ENCODE assay signal across 19 mouse cellular contexts in the genomic region with DNA sequence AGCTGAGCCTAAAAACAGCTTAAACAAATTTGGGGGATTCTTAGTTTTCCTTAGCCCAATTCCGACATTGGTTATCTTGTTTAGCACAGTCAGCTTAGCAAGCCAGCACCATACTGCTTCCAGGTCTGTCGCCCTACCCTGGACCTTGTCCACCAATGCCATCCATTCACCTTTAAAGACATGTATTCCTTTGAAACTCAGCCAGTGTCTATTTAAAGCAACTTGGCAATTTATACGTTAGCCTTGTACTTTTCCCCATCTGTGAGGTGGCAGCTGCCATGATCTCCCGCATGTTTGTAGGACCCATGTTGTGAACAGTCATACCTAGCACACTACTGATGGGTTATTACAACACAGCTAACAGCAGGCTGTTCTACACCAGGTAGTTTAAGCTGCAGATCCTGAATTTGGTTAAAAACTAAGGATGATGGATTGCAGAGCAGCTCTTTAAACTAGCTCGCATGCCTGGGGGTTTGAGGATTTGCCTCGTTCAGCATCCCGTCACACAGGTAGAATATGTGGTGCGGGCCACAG. TPM values are rescaled to one million over a fixed set of nuclear protein-coding genes. Genes with fewer than 3 reads are reported as not detected.
DNase-seq lines count a peak whose midpoint lies in the region; ATAC-seq and TF ChIP-seq lines count a peak whose summit lies in the region.
"Had no signal": no experiment of that assay in that cellular context is flagged by ENCODE, and none has a peak within 500 bp of the region (broad histone marks: within the 10 kb centered on the region; RNA-seq: fewer than 3 reads in every experiment).

No protein-coding gene starts in this region.

- no peak overlapping the region for H3K4me2 ChIP-seq in limb, embryonic 12.5 days
- H3K4me2 ChIP-seq: embryonic facial prominence, embryonic 12.5 days; forebrain, embryonic 15.5 days; heart, embryonic 13.5 days; hindbrain, embryonic 15.5 days had no signal

- H3K4me1 ChIP-seq in limb, embryonic 12.5 days (replicated peaks) = no peaks in the 10 kb centered on the region
- H3K4me1 ChIP-seq in limb, embryonic 10.5 days = no peaks in the 10 kb centered on the region
- peaks cover 9% of the 10 kb centered on the region for H3K4me1 ChIP-seq in cerebellum, adult 2 months (ENCODE audit: control insufficient read depth, insufficient read depth, low read length)
- H3K4me1 ChIP-seq: embryonic facial prominence, embryonic 12.5 days; forebrain, embryonic 15.5 days; hindbrain, embryonic 15.5 days had no signal

- H3K27ac ChIP-seq in limb, embryonic 12.5 days = 0 out of 2 replicates have a peak overlapping the region, but pooled peaks have one; percentile 4
- H3K27ac ChIP-seq in limb, embryonic 10.5 days = no peak overlapping the region
- peak overlapping the region; percentile 17; the same call in 1 of the 2 replicates for H3K27ac ChIP-seq in cerebellum, adult 2 months (ENCODE audit: insufficient read depth, low read length)
- H3K27ac ChIP-seq: embryonic facial prominence, embryonic 12.5 days; forebrain, embryonic 15.5 days; heart, embryonic 13.5 days; hindbrain, embryonic 15.5 days had no signal

- TF ChIP-seq CTCF in cerebellum, adult 2 months (IDR thresholded peaks at IDR 0.05; ENCODE audit: borderline replicate concordance, insufficient read depth, low read depth, low read length) = no peak

- WGBS in limb, embryonic 12.5 days = 89% methylated on average over 8 of the region's 8 CpGs
- 94% methylated on average over 8 of the region's 8 CpGs for WGBS in limb, embryonic 10.5 days
- WGBS in cerebellum, adult 2 months = 24% methylated on average over 8 of the region's 8 CpGs

- no peak for DNase-seq in limb, embryonic 10.5 days (ENCODE audit: low spot score)
- peak; percentile 61 to 83 for DNase-seq in cerebellum, adult 2 months
- peak; percentile 34 to 38 for DNase-seq in cerebellum, postnatal 10 days
- DNase-seq in left cerebral cortex, adult 8-10 months (ENCODE audit: low spot score in 2 of 2) = no peak
- no peak for DNase-seq in thymus, postnatal 0 days (ENCODE audit: low spot score)
- DNase-seq in layer of hippocampus, postnatal 10 days (ENCODE audit: low spot score in 2 of 2) = no peak
- DNase-seq: adrenal gland, postnatal 36 days; gastrocnemius, postnatal 36 days; heart, adult 11 months; heart, postnatal 36 days had no signal

- H3K9me3 ChIP-seq in limb, embryonic 12.5 days = no peaks in the 10 kb centered on the region
- H3K9me3 ChIP-seq in limb, embryonic 10.5 days (replicated peaks) = no peaks in the 10 kb centered on the region
- H3K9me3 ChIP-seq: embryonic facial prominence, embryonic 12.5 days; forebrain, embryonic 15.5 days; heart, embryonic 13.5 days; hindbrain, embryonic 15.5 days had no signal

- no peaks in the 10 kb centered on the region for H3K27me3 ChIP-seq in limb, embryonic 12.5 days
- no peaks in the 10 kb centered on the region for H3K27me3 ChIP-seq in limb, embryonic 10.5 days (ENCODE audit: low read depth, poor library complexity, severe bottlenecking)
- no peaks in the 10 kb centered on the region for H3K27me3 ChIP-seq in cerebellum, adult 2 months (ENCODE audit: control insufficient read depth, insufficient read depth, low read length)
- H3K27me3 ChIP-seq: CH12.LX; embryonic facial prominence, embryonic 12.5 days; forebrain, embryonic 15.5 days; heart, embryonic 13.5 days; hindbrain, embryonic 15.5 days; Patski had no signal

- TF ChIP-seq POLR2A in cerebellum, adult 2 months (IDR thresholded peaks at IDR 0.05; ENCODE audit: borderline replicate concordance, insufficient read depth, low read length) = no peak

- no peak overlapping the region for H3K9ac ChIP-seq in limb, embryonic 12.5 days (replicated peaks)
- H3K9ac ChIP-seq: embryonic facial prominence, embryonic 12.5 days; forebrain, embryonic 15.5 days; heart, embryonic 13.5 days; hindbrain, embryonic 15.5 days had no signal

- peaks cover 97% of the 10 kb centered on the region for H3K36me3 ChIP-seq in limb, embryonic 12.5 days
- H3K36me3 ChIP-seq in limb, embryonic 10.5 days = peaks cover 100% of the 10 kb centered on the region

- H3K4me3 ChIP-seq in limb, embryonic 12.5 days (replicated peaks) = no peak overlapping the region
- no peak overlapping the region for H3K4me3 ChIP-seq in limb, embryonic 10.5 days
- H3K4me3 ChIP-seq in cerebellum, adult 2 months (replicated peaks; ENCODE audit: insufficient read depth, low read depth, low read length) = no peak overlapping the region
- H3K4me3 ChIP-seq: embryonic facial prominence, embryonic 12.5 days; forebrain, embryonic 15.5 days; heart, embryonic 13.5 days; hindbrain, embryonic 15.5 days had no signal

- no peak for ATAC-seq in limb, embryonic 12.5 days (ENCODE audit: insufficient number of reproducible peaks, insufficient read depth, low FRiP score, low TSS enrichment, low read depth)
- ATAC-seq: activated CD4-positive, CD25-positive, alpha-beta regulatory T cell, adult 4 months; forebrain, embryonic 15.5 days; intestine, postnatal 0 days; Patski had no signal

RNA-seq across cellular contexts. Expression of a gene that starts 17.0 kb away (rescaled TPM):
- 121 and 125 TPM in 2 replicates for polyA plus RNA-seq in limb, embryonic 12.5 days (2016; fragmentation: Nextera tagmentation; extraction: Ambion mirVana)
- polyA plus RNA-seq in limb, embryonic 10.5 days (2016; fragmentation: Nextera tagmentation; extraction: Ambion mirVana) = 137 and 140 TPM in 2 replicates
- 71.4 and 76.3 TPM in 2 replicates for polyA plus RNA-seq in cerebellum, adult 2 months (2012; rRNA removed)
- total RNA-seq in left cerebral cortex, adult 8-10 months (2022) = 10 to 100 TPM; 52.8 to 65.1 (median 60.1) TPM
- 88.9 and 92.4 TPM in 2 replicates for polyA plus RNA-seq in thymus, postnatal 0 days (2015; fragmentation: Nextera tagmentation; extraction: Ambion mirVana)
- total RNA-seq in layer of hippocampus, postnatal 10 days (2021) = 10 to 100 TPM; 53.1 to 56.8 TPM

RNA-seq across cellular contexts. Expression of a gene that starts 17.9 kb away (rescaled TPM):
- 43.7 and 48.2 TPM in 2 replicates for polyA plus RNA-seq in limb, embryonic 12.5 days (2016; fragmentation: Nextera tagmentation; extraction: Ambion mirVana)
- polyA plus RNA-seq in limb, embryonic 10.5 days (2016; fragmentation: Nextera tagmentation; extraction: Ambion mirVana) = 40.3 and 43.4 TPM in 2 replicates
- 66.9 and 70.6 TPM in 2 replicates for polyA plus RNA-seq in cerebellum, adult 2 months (2012; rRNA removed)
- 10 to 100 TPM; 42.6 to 50.0 (median 43.9) TPM for total RNA-seq in left cerebral cortex, adult 8-10 months (2022)
- polyA plus RNA-seq in thymus, postnatal 0 days (2015; fragmentation: Nextera tagmentation; extraction: Ambion mirVana) = 98.1 and 104 TPM in 2 replicates
- 10 to 100 TPM; 39.5 to 43.0 TPM for total RNA-seq in layer of hippocampus, postnatal 10 days (2021)

RNA-seq across cellular contexts. Expression of a gene that starts 48.0 kb away (rescaled TPM):
- 62.7 and 68.9 TPM in 2 replicates for polyA plus RNA-seq in limb, embryonic 12.5 days (2016; fragmentation: Nextera tagmentation; extraction: Ambion mirVana)
- 50.3 and 51.3 TPM in 2 replicates for polyA plus RNA-seq in limb, embryonic 10.5 days (2016; fragmentation: Nextera tagmentation; extraction: Ambion mirVana)
- 36.8 and 37.2 TPM in 2 replicates for polyA plus RNA-seq in cerebellum, adult 2 months (2012; rRNA removed)
- 10 to 100 TPM; 13.1 to 16.8 (median 15.0) TPM for total RNA-seq in left cerebral cortex, adult 8-10 months (2022)
- polyA plus RNA-seq in thymus, postnatal 0 days (2015; fragmentation: Nextera tagmentation; extraction: Ambion mirVana) = 73.0 and 74.7 TPM in 2 replicates
- 10 to 100 TPM; 17.8 to 20.6 TPM for total RNA-seq in layer of hippocampus, postnatal 10 days (2021)

Comparison
In these comparisons a context has a peak if more than half of its experiments do, and no peak if none do; other contexts are left out.
1. DNase-seq: peak in cerebellum, adult 2 months (2 of 2) and cerebellum, postnatal 10 days (2 of 2); none in limb, embryonic 10.5 days (single experiment), left cerebral cortex, adult 8-10 months (0 of 2), thymus, postnatal 0 days (single experiment) and layer of hippocampus, postnatal 10 days (0 of 2).